Mouse (Mus musculus) embryo, embryonic 11 days (tissue): ENCODE measurements around the gene Hk1.

Source experiments
- DNase-seq: peaks from one replicate; pipeline ENCODE4 v3.0.0-alpha.2; 2015

The Hk1 gene

DNA sequence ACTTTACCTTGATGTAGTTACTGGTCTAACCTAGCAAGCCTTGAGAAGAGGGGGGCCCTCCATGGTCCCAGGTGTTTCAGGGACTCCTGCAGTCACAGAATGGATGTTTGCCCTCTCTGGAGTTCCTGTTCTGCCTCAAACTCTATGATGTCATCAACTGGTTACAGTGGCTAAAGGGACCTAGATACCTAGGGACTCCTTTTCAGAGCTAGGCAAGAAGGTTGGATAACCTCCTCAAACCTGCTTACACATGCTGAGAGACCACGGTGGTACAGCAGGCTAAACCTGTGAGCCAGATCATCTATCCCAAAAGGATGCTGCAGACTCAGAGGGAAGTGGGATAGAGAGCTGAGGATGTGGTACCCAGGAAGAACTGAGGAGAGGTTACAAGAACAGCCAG lies at the start of gene Hk1:
Gene Hk1, minus strand, starts transcription at position 101 of the 400 bp plus-strand sequence.
- no peak for DNase-seq

DNA sequence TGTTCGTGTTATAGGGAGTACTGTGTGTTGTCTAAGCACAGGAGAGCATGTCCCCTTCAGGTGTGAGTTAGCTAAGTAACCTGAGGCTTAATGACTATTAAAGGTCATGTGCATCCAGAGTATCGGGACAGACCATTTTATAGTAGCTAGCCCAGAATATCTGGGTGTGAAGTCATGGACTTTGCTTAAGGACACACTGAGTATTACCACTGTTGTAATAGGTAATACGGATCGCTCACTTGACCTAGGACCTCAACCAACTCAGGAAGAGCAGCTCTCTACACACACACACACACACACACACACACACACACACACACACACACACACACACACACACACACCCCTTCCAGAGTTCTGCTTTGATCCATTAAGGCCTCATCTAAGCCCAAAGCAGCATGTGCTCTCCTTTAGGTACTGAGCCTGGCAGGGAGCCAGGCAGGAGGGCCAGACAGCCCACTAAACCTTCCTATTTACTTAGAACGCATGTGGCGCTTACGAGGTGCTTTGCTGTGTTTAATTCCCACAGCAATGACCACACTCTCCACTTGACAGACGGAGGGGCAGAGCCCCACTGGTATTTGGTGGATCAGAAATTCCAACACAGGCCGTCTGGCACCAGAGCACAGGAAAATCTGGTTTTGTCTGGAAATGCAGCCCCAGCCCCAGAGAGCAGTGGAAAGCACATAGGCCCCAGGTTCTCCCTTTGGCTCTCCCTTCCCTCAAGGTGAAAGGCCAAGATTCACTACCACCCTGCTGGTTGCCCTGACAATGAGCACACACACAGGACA lies 45.6 kb upstream of the Hk1 start:
- no peak for DNase-seq

DNA sequence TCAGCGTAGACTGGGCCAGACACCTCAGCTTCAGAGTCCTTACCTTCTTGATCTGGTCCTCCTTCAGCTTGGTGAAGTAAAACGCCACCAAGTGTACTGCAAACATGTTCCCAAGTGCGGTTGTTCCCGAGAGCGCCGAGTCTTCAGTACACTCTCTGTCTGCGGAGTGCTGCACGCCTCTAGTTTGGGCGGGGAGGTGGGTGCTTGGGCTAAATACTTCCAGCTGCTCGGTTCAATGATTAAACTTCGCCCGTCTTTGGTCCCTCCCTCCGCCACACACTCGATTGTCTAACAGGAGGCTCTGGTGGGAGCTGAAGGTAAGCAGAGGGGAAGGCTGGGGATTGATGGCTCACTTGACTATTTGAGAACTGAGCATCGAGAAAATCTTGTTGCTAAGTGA lies 42.5 kb upstream of the Hk1 start, which contains the start of gene Hkdc1:
Gene Hkdc1, minus strand, starts transcription at position 237 of the 400 bp plus-strand sequence.
- peak; percentile 39 for DNase-seq

DNA sequence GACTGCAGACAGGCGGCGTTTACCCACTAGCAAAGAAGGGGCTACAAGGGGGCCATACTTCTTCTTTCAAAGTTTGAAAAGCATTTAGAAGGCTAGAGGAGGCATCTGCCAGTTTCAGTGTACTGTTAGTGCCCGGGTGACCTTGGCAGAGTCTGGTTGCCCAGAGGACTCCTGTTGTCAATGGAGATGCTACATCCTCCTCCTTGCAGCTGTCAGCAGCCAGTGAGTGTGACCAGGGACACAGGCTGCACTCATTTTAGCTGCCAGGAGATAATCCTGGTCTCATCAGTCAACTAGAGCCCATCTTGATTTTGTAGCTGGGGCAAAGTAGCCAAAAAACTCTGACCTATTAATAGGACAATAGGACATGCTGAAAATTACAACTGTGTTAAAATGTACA lies 41.4 kb upstream of the Hk1 start:
- no peak for DNase-seq

DNA sequence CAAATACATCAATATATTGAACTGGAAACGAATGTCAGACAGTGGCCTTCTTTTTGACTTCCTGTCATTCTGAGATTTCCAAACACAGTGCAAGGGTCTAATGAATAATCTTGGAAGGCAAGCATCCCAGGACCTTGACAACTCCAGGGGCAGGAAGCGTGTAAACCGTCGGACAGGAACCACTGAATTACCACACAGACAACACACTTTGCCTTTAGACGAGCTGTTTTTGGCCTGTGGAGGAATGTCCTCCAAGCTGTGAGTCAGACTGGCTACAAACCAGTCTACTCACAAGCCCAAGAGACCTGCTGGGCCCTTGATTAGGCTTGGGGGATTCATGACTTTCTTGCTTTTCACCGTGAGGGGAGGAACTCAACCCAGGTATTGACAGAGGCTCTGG lies 40.7 kb upstream of the Hk1 start:
- no peak for DNase-seq

DNA sequence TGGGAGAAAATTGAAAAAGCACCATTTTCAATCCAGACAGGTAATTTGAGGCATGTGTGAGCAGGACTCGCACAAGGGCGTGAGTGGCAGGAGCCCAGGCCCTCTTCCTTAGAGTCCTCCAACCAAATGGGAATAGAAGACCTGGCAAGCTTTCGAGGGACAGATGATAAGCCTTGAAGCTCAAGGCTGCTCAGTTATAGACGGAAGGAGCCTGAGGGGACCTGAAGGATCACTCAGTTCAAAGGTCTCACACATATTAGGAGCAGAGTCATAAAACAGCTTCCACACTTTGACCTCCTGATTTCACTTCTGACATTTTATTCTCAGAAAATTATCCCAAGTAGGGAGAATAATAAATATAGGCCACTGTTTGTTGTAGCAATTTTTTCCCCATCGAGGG lies 39.7 kb upstream of the Hk1 start:
- no peak for DNase-seq

DNA sequence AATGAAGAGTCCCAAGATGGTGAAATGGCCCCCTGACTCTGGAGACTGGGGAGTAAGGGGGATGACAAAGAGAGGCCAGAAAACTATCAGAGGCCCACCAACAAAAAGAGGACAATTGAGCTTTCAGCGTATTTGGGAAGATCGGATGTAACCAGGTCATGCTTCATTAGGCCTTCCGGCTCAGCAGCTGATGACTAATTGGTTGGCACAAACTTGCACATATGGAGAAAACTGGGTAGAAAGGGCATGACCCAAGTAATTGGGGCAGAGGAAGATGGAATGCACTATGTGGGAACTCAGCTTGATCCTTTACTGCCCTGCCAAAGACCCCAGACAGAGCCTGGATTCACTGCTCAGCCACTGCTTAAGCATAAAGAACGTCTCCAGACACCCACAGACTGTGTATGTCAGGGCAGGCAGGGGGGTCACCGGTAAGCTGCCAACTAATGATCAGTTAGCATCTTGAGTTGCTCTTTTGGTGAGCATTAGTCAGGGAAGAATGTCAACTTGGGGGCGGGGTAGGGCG lies 39.2 kb upstream of the Hk1 start:
- DNase-seq = no peak

DNA sequence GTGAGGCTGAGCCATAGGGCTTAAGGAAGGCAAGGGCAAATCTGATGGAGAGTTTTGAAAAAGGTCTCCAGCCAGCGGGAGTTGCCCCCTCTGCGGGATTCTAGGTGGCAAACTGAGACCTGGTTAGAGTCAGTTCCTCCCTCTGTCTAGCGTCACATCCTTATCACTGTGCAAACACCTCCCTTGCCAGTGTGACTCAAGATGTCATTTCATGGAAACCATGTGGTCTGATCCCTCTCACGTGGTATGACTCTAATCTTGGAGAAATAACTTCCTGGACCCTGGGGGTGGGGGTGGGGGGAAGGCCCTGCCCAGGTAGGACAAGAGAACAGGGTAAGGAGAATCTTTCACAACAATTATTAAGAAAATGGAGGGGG lies 33.9 kb upstream of the Hk1 start:
- no peak for DNase-seq

DNA sequence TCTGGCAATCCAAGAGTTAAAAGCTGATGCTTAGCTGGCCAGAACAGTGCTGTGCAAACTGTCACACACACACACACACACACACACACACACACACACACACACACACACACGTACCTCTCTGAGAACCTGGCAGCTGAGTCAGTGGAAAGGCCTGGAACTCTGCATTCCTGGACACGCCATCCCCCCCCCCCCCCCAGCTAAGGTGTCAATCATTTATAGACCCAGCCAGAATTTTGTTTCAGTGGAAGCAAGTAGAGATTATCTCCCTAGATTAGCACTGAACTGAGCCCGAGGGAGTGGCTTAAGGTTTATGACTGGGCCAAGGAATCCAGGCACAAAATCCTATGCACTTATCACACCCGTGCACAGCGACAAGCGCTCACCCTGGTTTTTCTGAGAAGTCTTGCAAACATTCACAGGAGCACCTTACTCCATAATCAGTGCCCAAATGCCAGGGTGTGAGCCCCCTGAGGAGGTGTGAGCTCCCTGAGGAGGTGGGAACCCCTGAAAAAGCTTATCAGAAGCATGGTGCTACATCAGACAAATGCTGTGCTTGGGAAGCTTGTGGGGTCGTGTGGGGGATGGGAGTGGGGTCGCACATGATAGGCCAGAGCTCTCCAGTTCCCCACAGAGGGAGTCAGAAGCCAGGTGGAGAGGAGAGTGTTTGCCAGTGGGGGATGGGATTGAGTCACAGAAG lies 33.3 kb upstream of the Hk1 start:
- DNase-seq = peak; percentile 8

DNA sequence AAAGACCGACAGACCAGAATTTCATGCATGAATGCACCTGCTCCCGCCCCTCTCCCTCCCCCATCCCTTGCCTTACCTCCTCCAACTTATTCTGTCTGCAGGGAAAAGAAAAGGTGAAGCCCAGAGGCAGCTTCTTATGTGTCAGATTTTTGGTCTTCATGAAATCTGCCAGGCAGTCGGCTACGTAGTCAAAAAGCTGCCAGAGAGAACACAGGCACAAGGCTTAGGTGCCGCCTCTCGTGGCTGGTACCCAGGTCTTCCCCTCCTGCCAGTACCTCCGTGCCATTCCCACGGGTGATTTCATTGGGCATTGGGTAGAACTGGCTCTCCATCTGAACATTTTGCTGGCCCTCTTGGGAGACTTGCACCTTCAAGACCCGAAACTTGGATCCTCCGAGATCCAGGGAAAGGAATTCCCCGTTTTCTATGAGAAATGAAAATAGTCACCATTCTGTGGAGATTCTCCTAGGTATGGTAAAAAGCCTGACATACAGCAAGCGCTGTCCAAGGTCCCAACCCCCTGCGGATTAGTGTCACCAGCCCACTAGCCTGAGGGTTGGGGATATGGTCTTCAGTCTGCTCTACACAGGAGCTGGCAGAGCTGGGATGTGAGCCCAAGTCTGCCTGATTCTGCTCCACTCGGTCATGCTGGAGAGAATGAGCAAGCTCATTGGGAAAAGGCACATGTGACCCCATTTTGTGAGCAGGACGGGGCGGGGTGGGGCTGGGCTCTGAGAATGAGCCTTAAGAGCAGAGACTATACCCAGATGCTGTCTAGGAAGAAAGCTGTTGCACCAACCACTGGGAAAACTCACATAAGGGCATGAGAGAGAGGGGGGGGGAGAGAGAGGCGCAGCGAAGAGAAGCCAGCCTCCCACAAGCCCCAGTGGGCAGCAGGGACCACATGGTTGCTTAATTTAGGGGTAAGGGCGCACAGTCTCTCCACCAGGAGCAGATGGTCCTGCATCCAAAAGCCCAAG lies 32.0 kb upstream of the Hk1 start:
- no peak for DNase-seq

DNA sequence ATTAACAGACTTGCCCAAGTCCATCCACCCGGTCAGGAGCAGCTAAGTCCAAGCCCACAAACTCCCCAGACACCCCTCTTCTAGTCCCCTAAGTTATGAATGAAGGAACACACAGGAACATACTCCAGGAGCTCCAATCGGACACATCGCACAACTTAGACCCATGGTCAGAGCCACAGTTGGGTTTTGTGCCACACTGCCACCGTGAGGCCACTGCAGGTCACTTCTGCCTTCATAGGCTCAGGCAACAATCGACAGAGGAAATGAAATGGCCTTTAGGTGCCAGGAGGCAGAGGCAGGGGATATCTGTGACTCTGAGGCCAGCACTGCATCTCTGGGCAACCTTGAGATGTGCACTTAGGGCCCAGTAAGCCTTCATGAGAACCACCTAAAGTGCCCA lies 31.2 kb upstream of the Hk1 start:
- peak; percentile 78 for DNase-seq

DNA sequence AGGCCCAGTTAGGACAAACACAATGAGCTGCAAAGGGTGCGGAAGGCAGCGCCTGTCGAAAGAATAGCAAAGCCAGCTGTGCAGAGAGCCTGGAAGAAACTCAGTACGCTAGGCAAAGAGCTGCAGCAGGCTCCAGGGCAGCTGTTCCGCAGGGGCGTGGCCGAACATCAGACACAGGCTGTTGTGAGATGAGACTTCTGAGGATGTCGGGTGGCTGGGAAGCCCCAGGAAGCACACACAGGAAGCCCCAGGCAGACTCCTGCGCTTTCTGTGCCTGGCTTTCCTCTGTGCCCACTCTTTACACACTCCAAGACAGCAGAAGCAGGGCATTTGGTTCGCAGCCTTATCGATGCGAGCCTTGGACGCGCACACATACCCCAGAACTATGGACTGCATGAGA lies 25.2 kb upstream of the Hk1 start:
- DNase-seq = peak; percentile 63

DNA sequence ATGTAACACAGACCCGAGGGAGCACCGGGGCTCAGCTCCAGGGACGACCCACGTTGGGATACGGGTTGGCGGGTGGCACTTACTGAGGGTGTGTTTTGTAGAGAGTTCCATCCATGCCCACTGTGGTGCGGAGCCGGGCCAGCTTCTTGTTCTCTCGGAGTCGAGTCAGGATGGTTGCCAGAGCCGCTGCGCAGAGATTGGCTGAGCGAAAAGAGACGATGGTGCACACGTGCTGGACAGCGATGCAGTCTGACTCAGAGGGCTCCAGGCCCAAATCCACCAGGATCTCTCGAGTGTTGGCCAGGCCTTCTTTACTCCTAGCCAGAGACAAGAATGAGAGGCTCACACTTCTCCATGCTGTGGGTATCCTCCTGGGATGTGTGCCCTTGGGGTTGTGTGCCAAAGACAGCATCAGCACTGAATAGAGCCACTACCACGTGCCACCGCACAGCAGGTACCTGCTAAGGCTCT lies 22.0 kb upstream of the Hk1 start:
- no peak for DNase-seq

DNA sequence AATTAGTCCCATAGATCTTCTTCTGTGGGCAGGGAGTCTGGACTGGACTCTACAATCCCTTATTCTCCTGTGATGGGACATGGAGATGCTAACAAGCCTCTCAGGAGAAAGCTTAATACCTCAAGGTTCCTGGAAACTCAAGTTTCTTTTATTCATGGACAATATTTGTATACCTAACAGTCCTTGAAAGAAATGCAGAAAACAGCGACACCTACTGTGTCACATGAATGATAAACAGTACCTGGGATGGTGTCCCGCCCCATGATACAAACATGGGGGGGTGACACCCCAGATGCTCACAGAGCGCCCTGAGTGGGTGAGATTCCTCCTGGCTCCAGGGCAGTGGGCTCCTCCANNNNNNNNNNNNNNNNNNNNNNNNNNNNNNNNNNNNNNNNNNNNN lies 3.3 kb upstream of the Hk1 start:
- DNase-seq = no peak

DNA sequence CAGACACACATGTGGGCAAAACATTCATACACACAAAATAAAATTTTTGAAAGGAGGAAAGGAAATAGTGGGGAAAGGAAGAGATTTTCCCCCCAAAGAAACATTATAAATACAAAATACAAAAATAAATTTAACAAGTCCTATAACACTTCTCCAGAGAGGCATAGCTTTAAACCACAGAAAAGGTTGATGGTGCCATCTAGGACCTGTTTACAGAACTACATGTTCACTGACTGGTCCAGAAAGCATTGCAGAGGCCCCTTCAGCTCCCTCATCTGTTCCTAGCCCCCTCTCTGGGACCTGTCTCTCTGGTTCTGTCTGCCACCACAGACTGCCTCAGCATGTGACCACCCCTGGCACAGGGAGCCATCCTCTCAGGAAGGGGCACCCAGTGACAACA lies 1.2 kb upstream of the Hk1 start:
- no peak for DNase-seq

DNA sequence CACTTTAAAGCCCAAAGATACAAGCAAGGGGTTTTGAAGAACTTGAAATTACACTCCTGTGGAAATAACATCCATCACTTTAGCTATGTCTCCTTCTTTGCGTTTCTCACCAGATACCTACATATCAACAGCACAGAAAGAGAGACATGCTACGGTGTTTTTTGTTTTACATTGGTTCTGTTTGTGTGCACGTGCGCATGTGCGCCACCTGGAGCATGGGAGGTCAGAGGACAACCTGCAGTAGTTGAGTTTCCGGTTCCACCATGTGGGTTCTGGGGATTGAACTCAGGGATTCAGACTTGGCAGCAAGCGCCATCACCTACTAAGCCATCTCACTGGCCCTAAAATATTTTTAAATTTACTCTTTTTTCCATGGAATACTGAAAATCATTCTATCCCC lies 20.9 kb downstream of the Hk1 start:
- DNase-seq = no peak

DNA sequence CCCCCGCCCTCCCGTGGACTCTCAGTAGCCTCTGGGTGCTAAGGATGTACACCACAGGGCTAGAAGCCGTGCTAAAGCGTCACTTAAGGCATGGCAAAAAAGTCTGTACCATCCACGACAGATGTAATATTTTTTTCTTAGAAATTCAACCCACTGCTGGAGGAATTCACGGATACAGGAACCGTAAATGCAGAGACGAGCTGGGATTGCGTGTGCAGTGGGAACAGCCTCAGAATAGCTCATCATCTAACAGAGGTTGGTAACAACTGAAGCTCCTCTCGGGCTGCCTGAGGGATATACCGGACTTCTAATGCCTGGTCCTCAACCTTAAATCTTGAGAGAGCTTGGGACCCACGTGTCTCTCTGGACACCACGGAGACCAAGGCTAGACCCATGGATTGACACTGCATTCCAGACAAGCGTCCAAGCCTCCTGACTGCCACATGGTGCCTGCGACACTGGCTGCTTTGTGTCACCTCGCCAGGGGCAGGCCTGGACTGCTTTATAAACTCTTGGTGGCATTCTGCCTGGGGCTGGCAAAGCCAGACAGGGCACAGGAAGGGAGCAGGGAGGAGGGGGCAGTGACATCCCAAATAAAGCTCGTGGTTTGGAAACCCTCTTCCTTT lies 23.5 kb downstream of the Hk1 start:
- DNase-seq = no peak

DNA sequence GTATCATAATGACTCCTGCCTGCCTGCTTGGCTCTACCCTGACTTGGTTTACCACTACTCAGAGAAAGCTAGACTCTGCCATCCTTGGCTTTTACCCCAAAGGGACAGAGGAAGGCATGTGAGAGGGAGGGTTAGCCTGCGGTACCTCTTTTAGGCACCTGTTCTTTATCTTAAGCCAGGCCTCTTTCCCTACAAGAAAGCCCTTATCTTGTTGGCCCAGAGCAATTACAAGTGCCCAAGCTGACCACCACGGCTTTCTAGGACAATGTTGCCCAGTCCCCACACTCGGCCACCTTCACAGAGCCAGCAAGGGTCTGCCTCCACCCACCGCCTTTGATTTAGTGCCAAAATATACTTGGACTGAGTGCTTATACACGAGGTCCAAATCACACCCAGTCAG lies 34.6 kb downstream of the Hk1 start:
- no peak for DNase-seq

DNA sequence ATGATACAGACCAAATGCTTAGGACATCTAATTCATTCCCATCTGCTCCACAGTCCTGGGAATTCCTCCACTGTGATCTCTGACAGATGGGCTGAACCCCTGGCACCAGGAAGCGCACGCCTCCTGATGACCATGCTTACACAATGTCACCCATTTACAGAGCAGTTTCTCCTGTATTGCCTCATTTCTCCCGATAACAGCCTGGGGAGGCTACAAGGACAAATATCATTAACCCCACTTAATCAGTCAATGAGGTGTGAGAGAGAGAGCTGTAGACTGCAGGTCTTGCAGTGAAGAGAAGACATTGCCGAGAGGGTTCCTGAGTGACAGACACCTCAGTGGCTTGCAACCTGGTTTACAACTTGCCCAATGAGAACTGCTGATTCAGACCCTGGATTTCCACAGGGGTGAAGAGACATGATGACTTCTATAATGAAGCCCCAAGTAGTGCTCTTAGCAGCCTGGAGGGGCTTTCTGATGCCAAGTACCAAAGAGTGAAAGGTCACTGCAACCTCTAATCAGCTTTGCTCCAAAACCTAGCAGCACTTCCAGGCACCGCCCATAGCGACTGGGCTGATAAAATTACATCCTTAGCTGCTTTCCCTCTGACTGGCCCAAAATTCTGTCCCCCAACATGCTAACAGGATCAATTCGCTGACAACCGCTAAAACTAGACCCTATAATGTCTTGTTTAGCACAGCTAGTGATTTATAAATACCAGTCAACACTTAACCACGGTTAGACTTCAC lies 35.5 kb downstream of the Hk1 start:
- no peak for DNase-seq

DNA sequence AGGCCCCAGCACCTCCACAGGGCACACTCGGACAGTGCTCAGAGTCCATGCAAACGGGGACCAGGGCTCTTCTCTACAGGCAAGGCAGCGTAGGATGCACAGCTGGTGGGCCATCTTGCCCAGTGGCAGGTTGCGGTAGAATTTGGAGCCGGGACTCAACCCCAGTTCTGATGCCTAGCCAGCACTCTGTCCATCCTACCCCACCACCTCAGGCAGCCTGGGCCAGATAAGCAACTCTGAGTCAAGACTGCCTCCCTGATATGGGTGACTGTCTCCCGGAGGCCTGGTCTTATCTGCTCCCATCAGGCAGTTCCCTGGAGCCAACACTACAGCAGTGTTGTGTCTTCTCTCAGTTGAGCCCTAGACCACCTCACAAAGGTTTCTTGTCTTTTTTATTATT lies 37.2 kb downstream of the Hk1 start:
- DNase-seq = no peak

DNA sequence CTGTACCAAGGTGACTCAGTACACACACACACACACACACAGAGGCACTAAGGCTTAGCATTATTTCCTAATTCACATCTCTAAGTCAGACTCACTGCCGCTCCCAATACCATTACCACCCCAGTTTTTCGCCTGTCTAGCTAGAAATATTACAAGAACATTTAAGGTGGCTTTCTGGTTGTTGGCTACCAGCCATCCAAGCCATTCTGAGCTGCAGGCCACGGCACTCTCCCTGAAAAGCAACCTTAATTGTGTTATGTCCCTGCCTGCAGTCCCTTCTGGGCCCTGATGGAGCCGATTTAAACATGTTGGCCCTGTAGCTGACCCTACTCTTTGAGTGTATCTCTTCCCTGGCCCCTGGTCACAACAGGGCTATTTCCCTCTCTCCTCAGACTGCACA lies 37.8 kb downstream of the Hk1 start:
- no peak for DNase-seq

DNA sequence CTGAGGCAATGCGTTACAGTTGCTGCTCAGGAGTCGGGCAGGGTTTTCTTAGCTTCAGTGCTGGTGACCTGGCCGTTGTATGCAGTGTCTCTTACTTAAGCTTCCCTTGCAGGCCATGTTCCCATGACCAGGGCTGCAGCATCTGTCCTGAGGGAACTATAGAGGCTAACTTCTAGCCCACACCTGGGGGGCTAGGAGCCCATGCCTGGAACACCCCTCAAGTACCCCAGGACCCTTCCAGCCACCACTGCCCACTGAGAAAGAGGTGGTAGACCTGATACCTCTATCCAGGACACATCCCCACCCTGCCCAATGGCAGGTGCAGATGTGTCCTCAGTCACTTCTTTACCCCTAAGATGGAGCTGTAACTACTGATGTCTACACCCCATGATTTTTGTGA lies 38.7 kb downstream of the Hk1 start:
- no peak for DNase-seq
